ENCODE assay signal across 17 mouse cellular contexts in the genomic region with DNA sequence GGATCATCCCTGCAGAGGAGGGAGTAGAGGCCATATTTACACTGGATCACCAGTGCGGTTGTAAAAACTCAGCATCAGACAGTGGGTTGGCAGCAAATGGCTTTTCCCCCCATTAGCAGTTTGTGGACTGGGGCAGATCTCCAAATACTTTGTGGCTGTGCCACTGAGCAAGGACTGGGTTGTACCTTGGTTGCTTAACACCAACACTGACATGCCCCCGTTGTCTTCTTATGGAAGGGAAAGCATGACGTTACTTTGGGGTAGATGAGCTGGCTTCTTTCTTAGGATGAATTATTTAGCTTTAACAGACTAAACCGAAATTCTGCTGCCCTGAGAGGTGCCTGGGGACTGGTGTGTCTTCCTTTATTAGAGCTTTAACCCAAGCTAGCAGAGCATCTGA.
"Had no signal": no experiment of that assay in that cellular context is flagged by ENCODE, and none has a peak within 500 bp of the region (broad histone marks: within the 10 kb centered on the region; RNA-seq: fewer than 3 reads in every experiment).

No protein-coding gene starts in this region.

- H3K36me3 ChIP-seq: midbrain, embryonic 10.5 days; midbrain, embryonic 12.5 days; neural tube, embryonic 12.5 days had no signal

- H3K9ac ChIP-seq: lung, embryonic 14.5 days; midbrain, embryonic 12.5 days; neural tube, embryonic 12.5 days had no signal

- H3K9me3 ChIP-seq: midbrain, embryonic 10.5 days; midbrain, embryonic 12.5 days had no signal

- H3K4me1 ChIP-seq: midbrain, embryonic 10.5 days; midbrain, embryonic 12.5 days; neural tube, embryonic 12.5 days had no signal

- H3K4me3 ChIP-seq: midbrain, embryonic 10.5 days; midbrain, embryonic 12.5 days; neural tube, embryonic 12.5 days had no signal

- H3K27ac ChIP-seq: midbrain, embryonic 10.5 days; midbrain, embryonic 12.5 days; neural tube, embryonic 12.5 days had no signal

- ATAC-seq: midbrain, embryonic 16.5 days had no signal

- H3K4me2 ChIP-seq: lung, embryonic 14.5 days; midbrain, embryonic 12.5 days; neural tube, embryonic 12.5 days had no signal

- H3K27me3 ChIP-seq: midbrain, embryonic 12.5 days; neural tube, embryonic 12.5 days had no signal

- DNase-seq: lung, adult 18-20 months; lung, embryonic 14.5 days; lung, postnatal 10 days; lung, postnatal 4 days; midbrain, embryonic 14.5 days; retina, postnatal 1 day; right cerebral cortex, adult 18-20 months; right cerebral cortex, postnatal 25 days; right cerebral cortex, postnatal 4 days; spleen, adult 18-20 months; thymus, adult 18-20 months; thymus, postnatal 14 days; thymus, postnatal 36 days had no signal
